Mouse (Mus musculus): ENCODE results near the gene Hist2h3c2. TPM values are rescaled to one million over a fixed set of nuclear protein-coding genes. Genes with fewer than 3 reads are reported as not detected.
"Not testable (repeated sequence)": the region's sequence is repeated elsewhere in the genome, so short reads cannot be mapped to it uniquely, and the experiment has no call there.

Hist2h3c2 gene
- total and polyA plus RNA-seq, 2 experiments from 2014 or later = 1.6 to 441 TPM

GRCm38 (mm10) chr3:96226695-96227648 is 12.0 kb downstream of the Hist2h3c2 start:
- no peak for TF ChIP-seq CTCF (IDR thresholded peaks at IDR 0.05; ENCODE audit: low read depth)
- 76% methylated on average over 8 of the region's 8 CpGs for whole genome bisulfite sequencing
- DNase-seq (ENCODE audit: low spot score) = no peak
- Histone ChIP-seq H3K9ac (replicated peaks; ENCODE audit: low read length) (no peak overlapping the region), H3K27ac (no peak overlapping the region), H3K4me3 (ENCODE audit: low read length) (no peak overlapping the region), H3K4me2 (ENCODE audit: low read depth, low read length) (no peak overlapping the region), H3K4me1 (ENCODE audit: insufficient read depth, low read length) (peaks cover 6% of the 10 kb centered on the region; the same call in 1 of the 2 replicates), H3K36me3 (ENCODE audit: insufficient read depth, low read length) (no peaks in the 10 kb centered on the region), H3K27me3 (ENCODE audit: insufficient read depth, low read length) (no peaks in the 10 kb centered on the region), H3K9me3 (ENCODE audit: low read length) (no peaks in the 10 kb centered on the region)
- 0 out of 2 replicates have a peak, but pooled peaks have one; percentile 15 for ATAC-seq

- WGBS = 20% methylated on average over 2 of the region's 2 CpGs
- TF ChIP-seq CTCF (IDR thresholded peaks at IDR 0.05; ENCODE audit: low read depth) = no peak
- no peak overlapping the region for H3K9ac ChIP-seq (replicated peaks; ENCODE audit: low read length)
Measured at GRCm38 (mm10) chr3:96225421-96225820, 13.5 kb downstream of the Hist2h3c2 start.

GRCm38 (mm10) chr3:96222774-96223173 is 16.2 kb downstream of the Hist2h3c2 start:
- Histone ChIP-seq H3K4me1 (ENCODE audit: insufficient read depth, low read length) (peaks cover 16% of the 10 kb centered on the region), H3K9me3 (ENCODE audit: low read length) (no peaks in the 10 kb centered on the region), H3K36me3 (ENCODE audit: insufficient read depth, low read length) (no peaks in the 10 kb centered on the region), H3K27ac (no peak overlapping the region), H3K4me3 (ENCODE audit: low read length) (no peak overlapping the region), H3K4me2 (ENCODE audit: low read depth, low read length) (peak overlapping the region; percentile 79), H3K9ac (replicated peaks; ENCODE audit: low read length) (no peak overlapping the region), H3K27me3 (ENCODE audit: insufficient read depth, low read length) (no peaks in the 10 kb centered on the region)
- WGBS = 74% methylated on average over 4 of the region's 4 CpGs
- DNase-seq (ENCODE audit: low spot score) = no peak
- TF ChIP-seq CTCF (IDR thresholded peaks at IDR 0.05; ENCODE audit: low read depth) = no peak
- ATAC-seq = no peak

More at GRCm38 (mm10) chr3:96225421-96225820, 13.5 kb downstream of the Hist2h3c2 start:
- H3K36me3 ChIP-seq (ENCODE audit: insufficient read depth, low read length) = no peaks in the 10 kb centered on the region
- H3K4me1 ChIP-seq (ENCODE audit: insufficient read depth, low read length) = peaks cover 10% of the 10 kb centered on the region; the same call in 1 of the 2 replicates
- ATAC-seq = no peak
- no peak overlapping the region for H3K4me3 ChIP-seq (ENCODE audit: low read length)
- DNase-seq (ENCODE audit: low spot score) = no peak
- no peaks in the 10 kb centered on the region for H3K9me3 ChIP-seq (ENCODE audit: low read length)
- H3K4me2 ChIP-seq (ENCODE audit: low read depth, low read length) = no peak overlapping the region
- no peaks in the 10 kb centered on the region for H3K27me3 ChIP-seq (ENCODE audit: insufficient read depth, low read length)
- no peak overlapping the region for H3K27ac ChIP-seq

GRCm38 (mm10) chr3:96221640-96222038 is 17.3 kb downstream of the Hist2h3c2 start:
- TF ChIP-seq CTCF (IDR thresholded peaks at IDR 0.05; ENCODE audit: low read depth) = no peak
- ATAC-seq (no peak), DNase-seq (ENCODE audit: low spot score) (peak; percentile 4)
- 9% methylated on average over 9 of the region's 9 CpGs for WGBS
- Histone ChIP-seq H3K4me1 (ENCODE audit: insufficient read depth, low read length) (peaks cover 16% of the 10 kb centered on the region), H3K36me3 (ENCODE audit: insufficient read depth, low read length) (no peaks in the 10 kb centered on the region), H3K27ac (peak overlapping the region; percentile 98), H3K27me3 (ENCODE audit: insufficient read depth, low read length) (no peaks in the 10 kb centered on the region), H3K4me2 (ENCODE audit: low read depth, low read length) (peak overlapping the region; percentile 79), H3K4me3 (ENCODE audit: low read length) (peak overlapping the region; percentile 60), H3K9me3 (ENCODE audit: low read length) (no peaks in the 10 kb centered on the region), H3K9ac (replicated peaks; ENCODE audit: low read length) (peak overlapping the region; percentile 69; the same call in 1 of the 2 replicates)

GRCm38 (mm10) chr3:96220765-96221639 is 17.9 kb downstream of the Hist2h3c2 start, which contains the start of the genes Hist2h2ac and Hist2h2be:
Hist2h2ac (minus strand) TSS chr3:96220880.
Hist2h2be (plus strand) TSS chr3:96221119.
- no peaks in the 10 kb centered on the region for H3K9me3 ChIP-seq (ENCODE audit: low read length)
- H3K36me3 ChIP-seq (ENCODE audit: insufficient read depth, low read length) = no peaks in the 10 kb centered on the region
- peak; percentile 90 for ATAC-seq

DNA sequence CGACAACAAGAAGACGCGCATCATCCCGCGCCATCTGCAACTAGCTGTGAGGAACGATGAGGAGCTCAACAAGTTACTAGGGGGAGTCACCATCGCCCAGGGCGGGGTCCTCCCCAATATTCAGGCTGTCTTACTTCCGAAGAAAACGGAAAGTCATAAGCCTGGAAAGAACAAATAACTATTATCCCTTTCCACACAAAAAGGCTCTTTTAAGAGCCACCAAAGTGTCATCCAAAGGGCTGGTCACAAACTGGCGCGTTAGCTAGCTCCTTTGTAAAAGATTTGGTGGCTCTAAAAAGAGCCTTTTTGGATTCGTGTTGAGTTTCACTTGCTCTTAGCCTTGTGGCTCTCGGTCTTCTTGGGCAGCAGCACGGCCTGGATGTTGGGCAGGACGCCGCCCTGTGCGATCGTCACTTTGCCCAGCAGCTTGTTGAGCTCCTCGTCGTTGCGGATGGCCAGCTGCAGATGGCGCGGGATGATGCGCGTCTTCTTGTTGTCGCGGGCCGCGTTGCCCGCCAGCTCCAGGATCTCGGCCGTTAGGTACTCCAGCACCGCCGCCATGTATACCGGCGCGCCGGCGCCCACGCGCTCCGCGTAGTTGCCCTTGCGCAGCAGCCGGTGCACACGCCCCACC is 18.7 kb downstream of the Hist2h3c2 start:
- ATAC-seq; H3K36me3 ChIP-seq (ENCODE audit: insufficient read depth, low read length); H3K9me3 ChIP-seq (ENCODE audit: low read length); H3K27me3 ChIP-seq (ENCODE audit: insufficient read depth, low read length): not testable (repeated sequence)
- H3K4me3 ChIP-seq (ENCODE audit: low read length) = peak overlapping the region; percentile 60
- peak; percentile 33 for DNase-seq (ENCODE audit: low spot score)
- peak; percentile 3; the same call in 1 of the 2 replicates for TF ChIP-seq CTCF (IDR thresholded peaks at IDR 0.05; ENCODE audit: low read depth)
- peaks cover 16% of the 10 kb centered on the region for H3K4me1 ChIP-seq (ENCODE audit: insufficient read depth, low read length)
- H3K4me2 ChIP-seq (ENCODE audit: low read depth, low read length) = peak overlapping the region; percentile 79
- H3K9ac ChIP-seq (replicated peaks; ENCODE audit: low read length) = peak overlapping the region; percentile 69
- peak overlapping the region; percentile 98 for H3K27ac ChIP-seq
- WGBS = 0% methylated on average over 23 of the region's 47 CpGs

More at GRCm38 (mm10) chr3:96220765-96221639, 17.9 kb downstream of the Hist2h3c2 start, which contains the start of the genes Hist2h2ac and Hist2h2be:
- Histone ChIP-seq H3K4me3 (ENCODE audit: low read length) (peak within 1 kb of the TSS; percentile 60), H3K9ac (replicated peaks; ENCODE audit: low read length) (peak within 1 kb of the TSS; percentile 69), H3K27ac (peak within 1 kb of the TSS; percentile 98), H3K27me3 (ENCODE audit: insufficient read depth, low read length) (no peaks in the 10 kb centered on the region), H3K4me1 (ENCODE audit: insufficient read depth, low read length) (peaks cover 16% of the 10 kb centered on the region), H3K4me2 (ENCODE audit: low read depth, low read length) (peak within 1 kb of the TSS; percentile 79)
- WGBS = under 1% methylated on average over 43 of the region's 43 CpGs
- DNase-seq (ENCODE audit: low spot score) = peak; percentile 91
- TF ChIP-seq CTCF (IDR thresholded peaks at IDR 0.05; ENCODE audit: low read depth) = no peak
